40 mouse cellular contexts compared by ENCODE assay signal in genomic region chr7:17156885-17157677, GRCm38 (mm10). TPM values are rescaled to one million over a fixed set of nuclear protein-coding genes. Genes with fewer than 3 reads are reported as not detected.
DNase-seq lines count a peak whose midpoint lies in the region; TF ChIP-seq lines count a peak whose summit lies in the region.
"Had no signal": no experiment of that assay in that cellular context is flagged by ENCODE, and none has a peak within 500 bp of the region (broad histone marks: within the 10 kb centered on the region; RNA-seq: fewer than 3 reads in every experiment).

No protein-coding gene starts in this region.

- no peaks in the 10 kb centered on the region for H3K27me3 ChIP-seq in kidney, adult 2 months (replicated peaks; ENCODE audit: control insufficient read depth, insufficient read depth, low read length)
- H3K27me3 ChIP-seq: hindbrain, embryonic 12.5 days; limb, embryonic 15.5 days had no signal

- intact Hi-C loops in heart, postnatal 14 days (cut with DNase I) = loop anchor here (2.0 kb wide), 1 partner anchor 1524 kb away; no protein-coding TSS in a partner anchor
- intact Hi-C loops in left cerebral cortex, adult 2 months (cut with DNase I) = no loop called here

- H3K4me3 ChIP-seq in kidney, adult 2 months (ENCODE audit: insufficient read depth, low read depth, low read length) = no peak overlapping the region
- no peak overlapping the region for H3K4me3 ChIP-seq in left cerebral cortex, adult 2 months
- H3K4me3 ChIP-seq: erythroblast, embryonic 14.5 days; hindbrain, embryonic 12.5 days; limb, embryonic 10.5 days; limb, embryonic 15.5 days; midbrain, embryonic 10.5 days had no signal

- no peaks in the 10 kb centered on the region for H3K36me3 ChIP-seq in kidney, adult 2 months (ENCODE audit: control insufficient read depth, insufficient read depth, low read length)
- H3K36me3 ChIP-seq: hindbrain, embryonic 12.5 days; limb, embryonic 10.5 days; limb, embryonic 15.5 days; midbrain, embryonic 10.5 days had no signal

- TF ChIP-seq CTCF in kidney, adult 2 months (conservative IDR thresholded peaks at IDR 0.05; ENCODE audit: insufficient read depth, insufficient read length, low read depth, low read length) = no peak
- TF ChIP-seq CTCF in left cerebral cortex, adult 2 months (IDR thresholded peaks at IDR 0.05) = no peak

- H3K4me1 ChIP-seq in kidney, adult 2 months (ENCODE audit: control insufficient read depth, insufficient read depth, low read length) = peaks cover 17% of the 10 kb centered on the region
- H3K4me1 ChIP-seq: hindbrain, embryonic 12.5 days; limb, embryonic 10.5 days; limb, embryonic 15.5 days; midbrain, embryonic 10.5 days had no signal

- TF ChIP-seq POLR2A in kidney, adult 2 months (IDR thresholded peaks at IDR 0.05; ENCODE audit: low read depth, low read length) = no peak

- WGBS in kidney, adult 2 months = 44% methylated on average over 3 of the region's 3 CpGs

- peak overlapping the region; percentile 59 for H3K27ac ChIP-seq in kidney, adult 2 months (ENCODE audit: insufficient read depth, low read depth, low read length)
- no peak overlapping the region for H3K27ac ChIP-seq in left cerebral cortex, adult 2 months
- H3K27ac ChIP-seq: hindbrain, embryonic 12.5 days; hindbrain, postnatal 0 days; limb, embryonic 10.5 days; limb, embryonic 15.5 days; liver, embryonic 14.5 days; midbrain, embryonic 10.5 days; stomach, postnatal 0 days had no signal

- peak; percentile 88 for DNase-seq in kidney, adult 2 months
- no peak for DNase-seq in kidney, postnatal 10 days
- peak; percentile 1 for DNase-seq in ES-CJ7 (ENCODE audit: low read depth, low spot score)
- peak; percentile 40 to 80 for DNase-seq in kidney, adult 8-10 months
- peak; percentile 11 to 53 for DNase-seq in kidney, postnatal 25 days
- no peak for DNase-seq in heart, postnatal 14 days
- DNase-seq in left cerebral cortex, adult 2 months (ENCODE audit: extremely low spot score in 1 of 2, low spot score in 2 of 2) = no peak
- no peak for DNase-seq in cerebellum, postnatal 14 days
- DNase-seq: adrenal gland, postnatal 25 days; cerebellum, adult 18-20 months; cerebellum, postnatal 10 days; forebrain, postnatal 0 days; gastrocnemius, postnatal 14 days; lung, embryonic 14.5 days; right cerebral cortex, adult 18-20 months; right cerebral cortex, postnatal 4 days; thymus, adult 18-20 months; thymus, postnatal 36 days had no signal

RNA-seq across cellular contexts. Expression of gene Ceacam3, which starts 7.0 kb away (rescaled TPM):
- 0.11 and 0.14 TPM in 2 replicates for polyA plus RNA-seq in kidney, adult 2 months (2012; rRNA removed)
- not detected for total RNA-seq in heart, postnatal 14 days (2021)
- total RNA-seq in left cerebral cortex, adult 2 months (2021) = under 1 TPM; 0.14 TPM
- total RNA-seq: adrenal gland, adult 18-20 months; adrenal gland, postnatal 25 days; gastrocnemius, postnatal 14 days; granulocyte monocyte progenitor cell, adult 5-6 weeks; heart, postnatal 25 days; layer of hippocampus, postnatal 25 days; megakaryocyte progenitor cell, adult 5-6 weeks; neutrophil, adult 5-6 weeks had no signal
- polyA plus RNA-seq: erythroblast, embryonic 14.5 days; forebrain, embryonic 11.5 days; forebrain, postnatal 0 days; heart, embryonic 14.5 days; hindbrain, embryonic 12.5 days; limb, embryonic 10.5 days; limb, embryonic 15.5 days; liver, embryonic 14.5 days; lung, embryonic 14.5 days; midbrain, embryonic 10.5 days; midbrain, embryonic 16.5 days; neural tube, embryonic 11.5 days; spleen, adult 2 months; stomach, postnatal 0 days had no signal

RNA-seq across cellular contexts. Expression of gene Psg29, which starts 46.2 kb away (rescaled TPM):
- not detected in 2 replicates for polyA plus RNA-seq in kidney, adult 2 months (2012; rRNA removed)
- total RNA-seq in heart, postnatal 14 days (2021) = not detected
- total RNA-seq in left cerebral cortex, adult 2 months (2021) = not detected
- total RNA-seq: adrenal gland, postnatal 25 days; gastrocnemius, postnatal 14 days; granulocyte monocyte progenitor cell, adult 5-6 weeks; heart, postnatal 25 days; layer of hippocampus, adult 8-10 months; left cerebral cortex, postnatal 10 days; megakaryocyte progenitor cell, adult 5-6 weeks; neutrophil, adult 5-6 weeks had no signal
- polyA plus RNA-seq: embryonic facial prominence, embryonic 14.5 days; erythroblast, embryonic 14.5 days; forebrain, embryonic 11.5 days; forebrain, postnatal 0 days; heart, embryonic 14.5 days; hindbrain, embryonic 12.5 days; hindbrain, postnatal 0 days; limb, embryonic 10.5 days; limb, embryonic 15.5 days; liver, embryonic 14.5 days; lung, embryonic 14.5 days; midbrain, embryonic 10.5 days; neural tube, embryonic 11.5 days; spleen, adult 2 months; stomach, postnatal 0 days had no signal

Comparison
In these comparisons a context has a peak if more than half of its experiments do, and no peak if none do; other contexts are left out.
1. DNase-seq: peak in kidney, adult 2 months (single experiment), ES-CJ7 (single experiment), kidney, adult 8-10 months (2 of 2) and kidney, postnatal 25 days (2 of 2); none in kidney, postnatal 10 days (single experiment), heart, postnatal 14 days (0 of 2), left cerebral cortex, adult 2 months (0 of 2) and cerebellum, postnatal 14 days (0 of 2).